Mouse (Mus musculus) megakaryocyte-erythroid progenitor cell, adult 5-6 weeks (primary cell): ENCODE data around the gene Eif6. TPM values are rescaled to one million over a fixed set of nuclear protein-coding genes. Genes with fewer than 3 reads are reported as not detected.

ENCODE experiments used
- total RNA-seq, 2 experiments: library from RNA; stranded (forward) in 1 of 2; stranded (reverse) in 1 of 2; fragments of 200-1000, 215-1000 nt in 1 of 2; fragments of >200 nt in 1 of 2; fragmentation: Nextera tagmentation in 1 of 2; gene quantifications; 2 replicates each; pipeline ENCODE4 v1.2.3; 2014 to 2017

Eif6 gene
- total RNA-seq, 2 experiments from 2014 or later = 110 to 234 TPM

Other genes starting within 250 kb of the Eif6 start
- gene Gss, start 234.1 kb downstream of the Eif6 start, total RNA-seq (2014; fragmentation: Nextera tagmentation) = 20.2 and 27.0 TPM in 2 replicates
- gene Gss, start 234.1 kb downstream of the Eif6 start, total RNA-seq (2017) = 18.9 and 23.2 TPM in 2 replicates
- not detected in 2 replicates for gene Myh7b, start 215.7 kb downstream of the Eif6 start, total RNA-seq (2014; fragmentation: Nextera tagmentation)
- gene Myh7b, start 215.7 kb downstream of the Eif6 start, total RNA-seq (2017) = not detected in 2 replicates
- 86.6 and 122 TPM in 2 replicates for gene Trpc4ap, start 134.5 kb downstream of the Eif6 start, total RNA-seq (2014; fragmentation: Nextera tagmentation)
- 45.2 and 61.0 TPM in 2 replicates for gene Trpc4ap, start 134.5 kb downstream of the Eif6 start, total RNA-seq (2017)
- gene Edem2, start 97.5 kb downstream of the Eif6 start, total RNA-seq (2014; fragmentation: Nextera tagmentation) = 15.9 and 23.0 TPM in 2 replicates
- gene Edem2, start 97.5 kb downstream of the Eif6 start, total RNA-seq (2017) = 10.1 and 14.7 TPM in 2 replicates
- not detected in 2 replicates for gene Gm17581, start 91.1 kb downstream of the Eif6 start, total RNA-seq (2014; fragmentation: Nextera tagmentation)
- not detected in 2 replicates for gene Gm17581, start 91.1 kb downstream of the Eif6 start, total RNA-seq (2017)
- not detected in 2 replicates for gene Procr, start 75.8 kb downstream of the Eif6 start, total RNA-seq (2014; fragmentation: Nextera tagmentation)
- 1.4 TPM in 1 of 2 replicates, not detected in the other for gene Procr, start 75.8 kb downstream of the Eif6 start, total RNA-seq (2017)
- not detected in 2 replicates for gene Mmp24, start 51.6 kb downstream of the Eif6 start, total RNA-seq (2014; fragmentation: Nextera tagmentation)
- 0.05 TPM in 1 of 2 replicates, not detected in the other for gene Mmp24, start 51.6 kb downstream of the Eif6 start, total RNA-seq (2017)
- 9.0 and 9.9 TPM in 2 replicates for gene BC029722, start 7.5 kb downstream of the Eif6 start, total RNA-seq (2014; fragmentation: Nextera tagmentation)
- gene BC029722, start 7.5 kb downstream of the Eif6 start, total RNA-seq (2017) = 4.4 and 10.3 TPM in 2 replicates
- not detected in 2 replicates for gene Fam83c, start 7.9 kb upstream of the Eif6 start, total RNA-seq (2014; fragmentation: Nextera tagmentation)
- gene Fam83c, start 7.9 kb upstream of the Eif6 start, total RNA-seq (2017) = not detected in 2 replicates
- 33.6 and 42.4 TPM in 2 replicates for gene Uqcc1, start 103.4 kb upstream of the Eif6 start, total RNA-seq (2014; fragmentation: Nextera tagmentation)
- 63.6 and 72.4 TPM in 2 replicates for gene Uqcc1, start 103.4 kb upstream of the Eif6 start, total RNA-seq (2017)
- not detected in 2 replicates for gene Gm15557, start 113.8 kb upstream of the Eif6 start, total RNA-seq (2014; fragmentation: Nextera tagmentation)
- gene Gm15557, start 113.8 kb upstream of the Eif6 start, total RNA-seq (2017) = not detected in 2 replicates
- gene Gdf5, start 118.4 kb upstream of the Eif6 start, total RNA-seq (2014; fragmentation: Nextera tagmentation) = not detected in 2 replicates
- not detected in 2 replicates for gene Gdf5, start 118.4 kb upstream of the Eif6 start, total RNA-seq (2017)
- 22.0 and 26.1 TPM in 2 replicates for gene Cep250, start 129.5 kb upstream of the Eif6 start, total RNA-seq (2014; fragmentation: Nextera tagmentation)
- gene Cep250, start 129.5 kb upstream of the Eif6 start, total RNA-seq (2017) = 23.9 and 27.9 TPM in 2 replicates
- 0.37 and 1.3 TPM in 2 replicates for gene 6430550D23Rik, start 181.1 kb upstream of the Eif6 start, total RNA-seq (2014; fragmentation: Nextera tagmentation)
- gene 6430550D23Rik, start 181.1 kb upstream of the Eif6 start, total RNA-seq (2017) = 7.0 TPM in 1 of 2 replicates, not detected in the other
- gene Ergic3, start 181.1 kb upstream of the Eif6 start, total RNA-seq (2014; fragmentation: Nextera tagmentation) = 160 TPM in 2 replicates
- gene Ergic3, start 181.1 kb upstream of the Eif6 start, total RNA-seq (2017) = 68.0 and 100 TPM in 2 replicates
- not detected in 2 replicates for gene Fer1l4, start 226.0 kb upstream of the Eif6 start, total RNA-seq (2014; fragmentation: Nextera tagmentation)
- not detected in 2 replicates for gene Fer1l4, start 226.0 kb upstream of the Eif6 start, total RNA-seq (2017)
- gene Spag4, start 238.2 kb upstream of the Eif6 start, total RNA-seq (2014; fragmentation: Nextera tagmentation) = 1.6 and 5.0 TPM in 2 replicates
- gene Spag4, start 238.2 kb upstream of the Eif6 start, total RNA-seq (2017) = 1.8 TPM in 1 of 2 replicates, not detected in the other